Mouse (Mus musculus): ENCODE data around the gene Notch1. TPM values are rescaled to one million over a fixed set of nuclear protein-coding genes. Genes with fewer than 3 reads are reported as not detected.

Notch1 gene
- total RNA-seq, 2 experiments from 2014 or later, result 6.1 to 10.0 TPM

DNA sequence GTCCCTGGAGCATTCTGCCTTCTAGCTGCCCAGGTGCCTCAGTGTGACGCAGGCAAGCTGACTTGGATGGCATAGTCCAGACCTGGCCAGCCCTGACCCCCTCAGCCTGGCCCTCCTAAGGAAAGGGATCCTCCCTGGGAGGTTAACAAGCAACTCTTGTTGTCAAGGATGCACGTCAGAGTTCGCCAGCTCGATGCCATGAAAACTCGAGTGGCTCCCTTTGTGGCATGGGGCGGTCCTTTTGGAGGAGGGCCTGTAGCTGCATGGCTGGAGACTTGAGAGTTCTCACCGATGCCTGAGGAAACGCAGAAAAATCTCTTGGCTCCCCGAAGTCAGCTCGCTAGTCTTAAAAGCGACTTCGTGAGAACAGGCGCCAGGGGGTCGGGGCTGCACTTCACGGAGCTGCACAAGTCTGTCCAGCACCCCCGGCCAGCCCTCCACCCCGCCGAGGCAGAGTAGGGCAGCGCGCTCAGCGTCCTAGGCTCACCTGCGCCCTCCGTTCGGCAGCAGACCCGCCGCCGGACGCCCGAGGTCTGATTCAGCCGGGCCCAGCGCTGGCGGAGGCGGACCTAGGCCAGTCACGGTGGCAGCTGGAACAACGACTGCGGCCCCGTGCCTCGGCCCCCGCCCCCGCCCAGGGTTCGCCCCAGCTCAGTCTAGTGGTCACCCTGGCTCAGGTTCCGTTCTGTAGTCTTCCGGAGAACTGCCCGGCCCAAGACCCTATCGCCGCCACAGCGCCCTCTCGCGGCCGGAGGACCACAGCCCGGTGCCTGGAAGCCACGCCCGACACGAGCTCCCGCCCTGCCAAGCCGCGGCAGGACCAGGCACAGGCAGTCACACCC lies 107.7 kb downstream of the Notch1 start, which contains the start of gene Inpp5e:
Gene Inpp5e, minus strand, starts transcription at position 689 of the 842 bp plus-strand sequence.
- DNase-seq (ENCODE audit: low spot score), result peak; percentile 98

Small RNA genes lying within 50 kb of the gene (microRNA-seq; reads per million reads assigned to microRNA genes)
- gene Mir6996, result not detected

Other genes starting within 250 kb of the Notch1 start
- gene Ccdc187, start 222.1 kb downstream of the Notch1 start, total RNA-seq (2021), result not detected
- gene Gpsm1, start 201.1 kb downstream of the Notch1 start, total RNA-seq (2021), result 1 to 10 TPM; 1.6 to 2.3 TPM
- gene Dnlz, start 164.6 kb downstream of the Notch1 start, total RNA-seq (2021), result 10 to 100 TPM; 21.3 to 23.0 TPM
- under 1 TPM; 0.47 to 0.82 TPM for gene Card9, start 155.7 kb downstream of the Notch1 start, total RNA-seq (2021)
- gene Snapc4, start 136.0 kb downstream of the Notch1 start, total RNA-seq (2021), result 1 to 10 TPM; 4.2 to 6.5 TPM
- gene Entr1, start 127.3 kb downstream of the Notch1 start, total RNA-seq (2021), result 10 to 100 TPM; 24.3 to 25.6 TPM
- 100 to 1,000 TPM; 131 to 133 TPM for gene Pmpca, start 127.3 kb downstream of the Notch1 start, total RNA-seq (2021)
- gene Inpp5e, start 107.5 kb downstream of the Notch1 start, total RNA-seq (2021), result 1 to 10 TPM; 8.6 to 9.2 TPM
- gene Sec16a, start 71.4 kb downstream of the Notch1 start, total RNA-seq (2021), result 10 to 100 TPM; 23.5 to 24.8 TPM
- gene Egfl7, start 63.4 kb upstream of the Notch1 start, total RNA-seq (2021), result 10 to 100 TPM; 19.6 to 34.7 TPM
- not detected for gene Gm20532, start 70.0 kb upstream of the Notch1 start, total RNA-seq (2021)
- 1 to 10 TPM; 6.3 to 7.5 TPM for gene Agpat2, start 87.8 kb upstream of the Notch1 start, total RNA-seq (2021)
- gene Fam69b, start 111.8 kb upstream of the Notch1 start, total RNA-seq (2021), result 1 to 10 TPM; 1.9 TPM
- gene Lcn4, start 154.6 kb upstream of the Notch1 start, total RNA-seq (2021), result not detected

Measured in gastrocnemius, adult 18-20 months (tissue).